Mouse (Mus musculus) erythroblast, embryonic 14.5 days (primary cell): ENCODE data around the gene Ncaph2.

Experiments used
- GATA1 ChIP-seq: IDR thresholded peaks from 2 replicates; pipeline ENCODE4 v1.6.1; 2012; ENCODE audit warnings: low read length, inconsistent platforms, mixed read lengths
- TAL1 ChIP-seq: IDR thresholded peaks from 3 replicates; pipeline ENCODE4 v1.6.1; 2012; ENCODE audit warnings: low read length, inconsistent platforms, mixed read lengths

GRCm38 (mm10) chr15:89421938-89422337 is 66.4 kb downstream of the Ncaph2 start:
- TF ChIP-seq TAL1 = no peak
- TF ChIP-seq GATA1 = no peak
